Mouse (Mus musculus): ENCODE measurements at regions not wholly inside any gene's neighbourhood (a gene's known extent, or its start where the extent isn't known, plus 50 kb on each side); places are given as distances from the start of the nearest gene placed in this dataset.
"Not testable (repeated sequence)": the region's sequence is repeated elsewhere in the genome, so short reads cannot be mapped to it uniquely, and the experiment has no call there.

DNA sequence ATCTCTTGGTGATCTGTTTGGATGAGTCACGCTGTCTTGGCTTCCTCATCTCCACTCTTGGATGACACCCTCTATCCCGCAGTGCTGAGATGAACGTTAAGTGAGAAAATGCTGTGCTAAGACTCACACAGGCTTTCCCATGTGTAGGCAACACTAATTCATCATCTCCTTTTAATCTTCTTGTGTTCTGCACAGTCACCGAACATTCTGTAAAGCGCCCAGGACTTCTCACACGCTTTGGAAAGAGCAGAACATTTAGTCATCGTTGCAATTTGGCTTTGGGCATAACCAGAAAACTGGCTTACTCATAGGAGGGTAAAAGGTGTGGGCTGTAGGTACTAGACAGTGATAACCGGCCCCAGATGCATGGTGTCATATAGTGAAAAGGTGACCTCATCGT is 94.9 kb downstream of the Plppr4 start:
- no peak for DNase-seq (ENCODE audit: low spot score)

DNA sequence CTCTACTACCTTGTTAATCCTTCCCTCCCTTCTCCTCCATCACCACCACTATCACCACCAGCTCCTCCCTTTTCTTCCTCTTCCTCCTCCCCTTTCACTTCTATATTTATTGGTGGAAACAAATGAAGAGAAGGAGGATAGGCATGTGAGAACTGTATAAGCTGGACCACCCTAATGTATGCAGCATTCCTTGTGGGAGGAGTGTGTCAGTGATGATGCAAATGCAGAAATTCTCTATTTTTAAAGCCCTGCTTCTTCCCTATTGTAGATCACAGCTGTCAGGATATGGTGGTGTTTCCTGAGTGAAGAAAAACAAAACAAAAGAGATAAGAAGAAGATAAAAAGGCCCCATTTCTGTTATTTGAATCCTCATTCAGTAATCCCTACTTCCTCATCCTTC is 112.8 kb downstream of the Plppr4 start:
- DNase-seq (ENCODE audit: low spot score), result no peak

DNA sequence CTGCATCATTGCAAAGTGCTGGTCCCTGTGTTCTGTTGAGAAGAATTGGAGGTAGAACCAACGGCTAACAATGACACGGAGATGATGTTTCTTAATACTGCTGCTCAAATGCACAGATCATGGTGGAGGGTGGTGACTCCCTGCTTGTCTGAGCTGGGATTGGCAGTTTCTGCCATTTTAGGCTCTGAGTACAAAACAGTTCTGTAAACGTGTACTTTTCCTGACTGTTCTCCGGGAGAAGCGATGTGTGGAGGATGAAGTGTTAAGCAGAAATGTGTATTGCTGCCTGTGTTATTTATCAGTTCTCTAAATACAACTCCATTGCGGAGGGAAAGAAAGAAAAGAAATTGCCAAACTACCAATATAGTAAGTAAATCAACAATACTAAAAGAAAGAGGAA is 118.9 kb downstream of the Plppr4 start:
- no peak for DNase-seq (ENCODE audit: low spot score)

DNA sequence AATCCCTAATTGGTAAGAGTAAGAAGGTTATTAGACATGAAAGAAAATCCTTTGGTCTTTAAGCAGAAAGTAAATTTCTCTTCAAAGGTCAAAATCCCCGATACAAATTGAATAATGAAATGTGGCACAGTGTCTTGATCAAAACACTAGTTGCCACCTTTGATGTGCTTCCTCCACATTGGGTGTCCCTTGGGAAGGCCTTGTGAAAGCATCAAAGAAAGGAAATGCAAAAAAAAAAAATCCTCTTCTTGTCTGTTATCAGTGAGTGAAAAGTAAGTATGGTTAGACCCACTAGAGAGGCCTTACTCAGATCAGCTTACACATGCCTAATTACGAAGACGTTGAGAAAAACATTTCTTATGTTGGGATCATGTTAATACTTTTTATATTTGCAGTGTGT is 134.1 kb downstream of the Plppr4 start:
- no peak for DNase-seq (ENCODE audit: low spot score)

DNA sequence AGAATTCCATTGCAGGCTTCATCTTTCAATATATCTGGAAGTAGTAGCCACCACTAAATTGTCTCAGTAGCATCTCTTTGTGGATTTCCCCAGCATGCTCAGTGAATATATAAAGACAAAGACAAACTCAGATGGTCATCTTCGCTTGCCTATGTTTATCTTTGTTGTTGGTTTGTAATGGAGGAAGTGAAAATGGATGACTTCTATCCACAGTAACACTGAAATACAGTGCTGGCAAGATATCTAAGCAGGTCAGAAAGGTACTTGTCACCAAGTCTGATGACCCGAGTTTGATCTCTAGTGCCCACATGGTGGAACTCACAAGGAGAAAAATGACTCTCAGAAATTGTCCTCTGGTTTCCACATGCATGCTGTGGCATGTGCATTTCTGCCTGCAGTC is 135.6 kb downstream of the Plppr4 start:
- DNase-seq (ENCODE audit: low spot score), result no peak

DNA sequence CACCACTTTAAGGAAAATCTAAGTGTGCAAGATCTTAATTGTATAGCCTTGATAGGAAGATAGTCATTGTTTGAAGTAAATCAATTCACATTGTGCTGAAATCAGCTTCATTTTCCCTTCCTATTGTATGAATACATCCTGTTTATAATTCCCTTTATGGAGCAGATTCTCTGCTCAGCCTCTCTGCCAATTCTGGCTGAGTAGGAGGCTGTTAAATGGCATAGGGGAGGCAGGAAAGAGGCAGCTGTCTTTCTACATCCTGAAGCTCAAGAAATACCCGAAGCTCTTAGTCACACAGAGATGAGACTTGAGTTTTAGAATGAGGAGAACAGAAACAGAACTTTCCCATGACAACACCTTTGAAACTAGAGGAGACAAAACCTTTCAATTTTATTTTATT is 142.7 kb downstream of the Plppr4 start:
- DNase-seq (ENCODE audit: low spot score), result no peak

DNA sequence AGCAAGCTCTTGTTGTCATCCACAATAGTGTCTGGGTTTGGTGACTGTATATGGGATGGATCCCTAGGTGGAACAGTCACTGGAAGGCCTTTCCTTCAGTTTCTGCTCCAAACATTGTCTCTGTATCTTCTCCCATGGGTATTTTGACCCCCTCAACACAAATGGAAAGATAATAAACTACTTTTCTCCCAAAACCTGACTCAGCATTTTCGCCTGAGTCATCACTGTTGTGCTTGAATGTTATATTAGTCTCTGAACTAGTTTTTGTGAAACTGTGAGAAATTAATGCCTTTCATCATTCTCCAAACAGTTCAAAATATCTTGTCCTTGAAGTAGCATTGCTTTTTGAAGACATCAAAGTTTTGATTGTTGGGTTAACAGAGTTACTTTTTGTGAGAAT is 168.8 kb downstream of the Plppr4 start:
- no peak for DNase-seq (ENCODE audit: low spot score)

DNA sequence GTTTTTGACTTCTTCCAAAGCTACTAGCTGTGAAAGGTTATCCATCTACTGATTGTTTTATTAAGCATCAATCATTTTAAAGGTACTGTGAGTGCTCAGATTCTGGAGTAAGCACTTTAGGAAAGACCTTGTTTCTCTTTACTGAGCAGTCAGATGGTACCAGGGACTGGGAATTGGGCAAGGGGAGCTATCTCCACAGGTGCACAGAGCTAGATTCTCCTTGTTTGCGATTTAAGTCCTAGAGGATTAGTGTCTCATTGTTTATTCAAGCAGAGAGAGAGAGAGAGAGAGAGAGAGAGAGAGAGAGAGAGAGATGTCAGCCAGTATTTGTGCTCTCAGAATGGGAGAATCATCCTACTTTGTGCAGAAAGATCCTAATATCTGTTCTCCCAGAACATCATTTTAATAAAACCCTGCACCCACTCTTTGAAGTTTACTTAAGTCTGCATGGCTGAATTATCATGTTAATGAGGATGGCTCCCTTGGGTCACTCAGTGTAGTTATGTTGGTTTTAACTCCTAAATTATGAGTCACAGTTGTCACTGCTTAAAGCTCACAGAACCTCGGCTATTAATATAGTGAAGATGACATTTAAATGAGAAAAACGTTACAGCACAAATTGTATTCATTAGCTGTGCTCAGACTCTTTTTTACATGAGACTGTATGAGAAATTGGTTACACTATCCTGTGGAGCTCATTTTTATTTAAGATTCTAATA is 171.7 kb downstream of the Plppr4 start:
- DNase-seq (ENCODE audit: low spot score), result no peak

DNA sequence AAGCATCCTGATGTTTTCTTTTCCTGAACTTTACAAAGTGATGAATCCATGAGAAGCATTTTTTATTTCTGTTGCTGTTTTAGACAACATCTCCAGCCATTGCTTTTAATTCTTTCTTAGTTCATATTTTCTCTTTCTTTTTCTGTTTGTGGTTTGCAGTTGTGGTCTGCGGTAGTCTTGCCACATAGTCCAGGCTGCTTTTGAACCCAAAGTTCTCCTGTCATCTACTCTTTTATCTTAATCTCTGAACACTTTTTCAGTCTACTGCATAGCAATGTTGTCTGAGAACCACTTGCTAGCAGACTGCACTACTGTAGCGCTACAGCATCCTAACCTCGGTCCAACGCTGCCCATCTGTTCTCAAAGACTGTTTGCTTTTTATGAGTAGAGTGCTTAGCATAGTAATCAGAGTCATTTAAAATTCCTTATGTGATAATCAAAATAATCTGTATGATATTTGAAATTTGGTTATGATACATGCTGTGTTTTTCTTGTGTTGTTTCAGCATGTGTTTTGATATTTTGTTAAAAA is 177.0 kb downstream of the Plppr4 start:
- no peak for DNase-seq (ENCODE audit: low spot score)

DNA sequence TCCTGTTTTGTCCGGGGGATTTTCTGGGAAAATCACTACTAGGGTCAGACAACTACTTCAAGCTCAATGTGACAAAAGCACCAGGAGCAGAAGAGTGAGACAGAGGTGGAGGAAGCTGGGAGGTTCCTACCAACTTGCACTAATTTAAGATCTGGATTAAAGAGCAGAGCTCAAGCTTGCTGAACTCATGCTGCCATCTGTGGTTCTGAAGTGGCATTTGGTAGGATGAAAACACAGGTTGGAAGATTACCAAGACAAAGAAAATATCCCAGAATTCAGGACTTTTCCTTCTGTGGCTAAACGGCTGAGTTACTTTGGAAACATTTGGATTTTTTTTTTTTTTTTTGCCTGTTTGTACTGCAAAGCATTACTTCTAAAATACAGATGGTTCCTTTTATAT is 190.9 kb downstream of the Plppr4 start:
- DNase-seq (ENCODE audit: low spot score), result no peak

DNA sequence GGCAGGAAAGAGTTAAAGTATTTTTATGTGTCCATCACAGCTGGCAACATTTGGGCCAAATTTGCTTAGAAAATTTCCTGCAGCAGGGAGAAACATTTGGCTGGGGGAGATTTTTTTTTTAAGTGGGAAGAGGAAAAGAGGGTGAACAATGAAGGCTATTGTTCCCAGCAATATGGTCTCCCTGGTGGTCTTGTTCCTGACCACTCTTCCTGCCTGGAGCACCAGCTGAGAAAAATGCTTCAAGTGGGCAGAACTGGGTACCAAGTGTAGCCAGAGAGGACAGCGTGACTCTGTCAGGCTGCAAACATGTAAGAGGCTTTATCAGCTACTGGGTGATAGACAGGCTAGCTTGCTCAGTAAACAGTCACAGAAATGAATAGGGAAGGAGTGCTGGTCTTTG is 194.3 kb upstream of the Palmd start:
- no peak for DNase-seq (ENCODE audit: low spot score)

DNA sequence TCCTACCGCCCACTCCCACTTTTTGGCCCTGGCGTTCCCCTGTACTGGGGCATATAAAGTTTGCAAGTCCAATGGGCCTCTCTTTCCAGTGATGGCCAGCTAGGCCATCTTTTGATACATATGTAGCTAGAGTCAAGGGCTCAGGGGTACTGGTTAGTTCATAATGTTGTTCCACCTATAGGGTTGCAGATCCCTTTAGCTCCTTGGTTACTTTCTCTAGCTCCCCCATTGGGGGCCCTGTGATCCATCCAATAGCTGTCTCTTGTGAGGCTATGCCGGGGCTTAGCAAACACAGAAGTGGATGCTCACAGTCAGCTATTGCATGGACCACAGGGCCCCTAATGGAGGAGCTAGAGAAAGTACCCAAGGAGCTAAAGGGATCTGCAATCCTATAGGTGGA is 191.9 kb upstream of the Palmd start:
- DNase-seq (ENCODE audit: low spot score), result not testable (repeated sequence)

DNA sequence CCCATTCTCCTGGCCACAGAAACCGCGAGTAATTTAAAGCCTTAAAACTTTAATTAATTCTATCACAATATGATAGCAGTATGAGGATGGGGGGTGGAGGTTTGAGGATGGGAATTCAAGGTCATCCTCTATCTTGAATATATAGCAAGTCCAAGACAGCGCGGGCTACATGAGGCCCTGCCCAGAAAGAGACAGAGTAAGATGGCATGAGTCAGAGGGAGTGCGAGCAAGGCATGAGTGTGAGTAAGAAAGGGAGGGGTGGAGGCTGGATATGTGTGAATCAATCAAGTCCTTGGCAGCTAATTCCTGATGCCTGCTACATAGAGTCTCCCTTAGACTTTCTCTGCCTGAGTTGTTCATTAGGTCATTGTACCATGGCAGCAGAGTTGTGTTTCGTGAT is 186.5 kb upstream of the Palmd start:
- no peak for DNase-seq (ENCODE audit: low spot score)

DNA sequence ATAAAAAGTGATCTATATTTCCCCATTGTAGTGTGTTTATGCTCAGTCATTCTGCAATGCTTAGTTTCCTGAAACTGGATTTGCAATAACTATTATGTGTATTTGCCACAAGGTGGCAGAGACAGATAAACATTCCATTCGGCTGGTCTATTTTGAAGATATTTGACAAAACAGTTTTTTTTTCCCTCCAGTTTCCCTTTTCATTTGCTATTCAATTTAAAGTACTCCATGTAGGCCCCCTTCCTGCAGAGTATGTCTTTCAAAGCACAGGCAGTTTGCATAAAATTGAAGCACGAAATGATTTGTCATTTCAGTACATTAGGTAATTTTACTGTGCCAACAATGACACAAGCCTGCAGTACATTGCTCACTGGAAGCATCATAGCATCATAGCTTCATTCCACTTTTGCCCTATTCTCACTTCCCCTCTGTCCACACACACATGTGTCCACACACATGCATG is 184.3 kb upstream of the Palmd start:
- no peak for DNase-seq (ENCODE audit: low spot score)

DNA sequence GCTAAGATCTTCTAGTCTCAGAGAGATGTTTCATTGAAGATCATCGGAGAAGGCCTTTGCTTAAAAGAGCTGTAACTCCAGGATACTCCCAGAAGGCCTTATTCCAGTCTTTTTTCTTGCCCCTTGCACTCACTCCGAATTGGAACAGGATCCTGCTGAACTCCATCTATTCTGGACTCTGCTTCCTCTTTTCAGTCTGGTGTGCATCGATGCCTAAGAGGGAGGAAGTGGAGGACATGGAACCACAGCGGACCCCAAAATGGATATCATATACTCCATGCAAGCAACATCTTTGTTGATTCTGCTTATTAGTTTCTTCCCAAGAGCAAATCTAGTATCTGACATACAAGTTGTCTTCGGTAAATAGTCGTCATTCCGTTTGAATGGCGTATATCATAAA is 183.6 kb upstream of the Palmd start:
- DNase-seq (ENCODE audit: low spot score), result no peak

DNA sequence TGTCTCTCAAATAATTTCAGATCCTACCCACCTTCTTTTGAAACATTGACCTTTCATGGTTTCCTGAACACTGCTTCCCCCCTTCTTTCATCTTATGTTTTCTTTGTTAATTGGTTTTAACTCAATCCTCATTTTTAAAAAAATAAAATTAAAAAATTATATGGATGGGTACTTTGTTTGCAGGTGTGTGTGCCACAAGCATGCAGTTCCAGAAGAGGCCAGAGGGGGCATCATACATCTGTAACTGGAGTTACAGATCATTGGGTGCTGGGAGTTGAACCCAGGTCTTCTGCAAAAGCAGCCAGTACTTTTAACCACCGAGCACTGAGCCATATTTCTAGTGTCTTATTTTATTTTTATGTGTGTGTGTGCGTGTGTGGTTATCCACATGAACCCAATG is 178.6 kb upstream of the Palmd start:
- DNase-seq (ENCODE audit: low spot score), result no peak

DNA sequence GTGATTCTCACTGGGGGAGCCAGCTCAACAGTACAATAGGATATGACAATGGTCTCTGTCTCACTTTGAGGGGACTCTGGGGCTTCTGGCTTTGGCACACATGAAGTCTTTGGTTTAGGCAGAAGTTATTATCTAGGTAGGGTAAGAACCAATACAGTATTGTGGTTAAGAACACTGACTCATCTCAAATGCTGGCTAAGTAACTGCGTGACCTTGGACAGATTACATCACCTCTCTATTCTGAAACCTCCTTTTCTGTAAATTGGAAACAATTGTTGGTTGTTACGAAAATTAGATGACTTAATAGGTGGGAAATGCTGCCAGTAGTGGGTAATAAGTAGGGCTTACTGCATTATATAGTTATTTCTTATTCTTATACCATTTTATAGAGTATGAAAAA is 171.0 kb upstream of the Palmd start:
- no peak for DNase-seq (ENCODE audit: low spot score)

DNA sequence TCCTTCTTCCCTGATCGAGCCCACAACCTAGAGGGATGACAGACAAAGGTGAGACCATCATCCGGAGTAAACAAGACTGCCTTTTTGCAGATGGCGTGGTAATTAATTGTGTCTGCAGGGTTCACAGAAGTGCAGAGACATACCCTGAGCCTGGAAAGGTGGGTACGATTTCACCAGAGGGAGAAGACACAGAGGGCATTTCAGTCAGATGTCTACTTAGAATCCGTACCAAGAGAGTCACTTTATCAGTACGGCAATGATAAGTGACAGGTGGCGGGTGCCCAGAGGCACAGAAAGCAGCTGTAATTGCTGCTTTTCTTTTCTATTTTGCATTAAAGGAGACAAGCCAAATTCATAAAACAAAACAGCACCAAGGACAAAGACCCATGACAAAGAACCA is 169.9 kb upstream of the Palmd start:
- DNase-seq (ENCODE audit: low spot score), result no peak

DNA sequence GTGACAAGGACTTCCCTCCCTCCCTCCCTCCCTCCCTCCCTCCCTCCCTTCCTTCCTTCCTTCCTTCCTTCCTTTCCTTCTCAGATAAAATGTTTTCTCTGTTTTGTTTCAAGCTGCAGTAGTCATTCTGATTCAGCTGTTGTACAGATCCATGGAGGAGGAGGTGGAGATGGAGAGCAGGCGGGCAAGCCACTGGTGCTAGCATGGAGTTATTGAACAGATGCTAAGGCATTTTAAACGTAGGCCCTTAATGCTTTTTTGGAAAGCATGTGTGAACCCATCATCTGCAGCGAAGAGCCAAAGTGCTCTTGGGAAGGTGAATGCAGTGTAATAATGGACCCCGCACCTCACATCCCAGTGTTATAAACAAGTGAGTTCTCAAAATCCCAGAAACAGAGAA is 164.1 kb upstream of the Palmd start:
- DNase-seq (ENCODE audit: low spot score), result no peak

DNA sequence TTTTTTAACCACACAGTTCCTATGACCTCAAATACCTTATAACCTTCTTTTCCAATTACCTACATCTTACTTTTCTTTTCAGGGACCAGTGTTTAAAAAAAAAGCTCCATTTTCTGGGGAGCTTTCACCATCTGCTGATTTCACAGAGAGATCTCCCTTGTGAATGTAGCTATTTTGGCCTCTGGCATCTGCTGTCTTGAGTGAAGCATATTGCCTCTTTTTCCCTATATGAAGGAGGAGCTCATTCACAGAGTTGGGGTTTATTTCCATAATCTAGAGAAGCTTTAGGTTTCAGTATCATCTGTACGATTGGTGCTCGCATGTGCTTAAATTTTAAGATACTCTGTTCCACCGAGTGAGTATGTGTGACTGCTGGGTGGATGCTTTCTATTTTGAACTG is 153.4 kb upstream of the Palmd start:
- no peak for DNase-seq (ENCODE audit: low spot score)

DNA sequence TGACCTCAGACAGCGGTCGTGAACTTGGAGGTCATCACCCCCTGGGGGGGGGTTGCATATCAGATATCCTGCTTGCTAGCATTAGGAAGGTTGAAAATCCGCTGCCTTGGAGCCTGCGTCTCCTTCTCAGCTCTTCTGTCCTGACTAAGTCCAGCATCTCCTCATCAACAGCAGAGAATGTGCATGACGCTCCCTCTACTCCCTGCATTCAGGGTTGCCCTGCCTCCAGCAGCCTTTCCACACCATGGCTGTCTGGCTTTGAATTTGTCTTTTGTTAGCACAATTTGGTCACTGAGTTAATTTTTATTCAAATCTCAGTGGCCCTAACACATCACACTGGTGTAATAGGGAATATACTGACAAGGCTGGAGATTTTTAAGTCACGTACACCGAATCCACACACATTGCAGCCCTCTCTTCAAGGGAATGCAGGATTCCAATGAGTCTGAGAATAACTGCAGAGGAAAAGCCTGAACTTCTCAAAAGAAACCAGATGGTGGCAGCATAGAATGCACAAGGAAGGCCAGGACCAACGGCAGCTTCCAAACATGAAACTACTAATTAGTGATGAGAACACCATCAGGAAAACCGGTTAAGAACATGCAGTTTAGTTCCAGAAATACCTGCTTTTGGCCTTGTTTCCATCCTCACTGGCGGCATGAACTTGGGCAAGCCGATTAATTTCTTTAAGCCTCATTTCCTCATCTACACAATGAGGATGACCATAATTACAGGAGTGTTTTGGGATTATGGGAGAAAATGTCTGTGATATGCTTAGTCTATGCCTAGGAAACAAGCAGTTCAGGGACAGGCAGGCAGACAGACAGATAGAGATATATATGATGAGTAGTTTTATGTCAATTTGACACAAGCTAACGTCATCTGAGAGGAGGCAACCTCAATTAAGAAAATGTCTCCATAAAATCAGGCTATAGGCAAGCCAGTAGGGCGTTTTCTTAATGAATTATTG is 151.6 kb upstream of the Palmd start:
- DNase-seq (ENCODE audit: low spot score), result peak; percentile 5

DNA sequence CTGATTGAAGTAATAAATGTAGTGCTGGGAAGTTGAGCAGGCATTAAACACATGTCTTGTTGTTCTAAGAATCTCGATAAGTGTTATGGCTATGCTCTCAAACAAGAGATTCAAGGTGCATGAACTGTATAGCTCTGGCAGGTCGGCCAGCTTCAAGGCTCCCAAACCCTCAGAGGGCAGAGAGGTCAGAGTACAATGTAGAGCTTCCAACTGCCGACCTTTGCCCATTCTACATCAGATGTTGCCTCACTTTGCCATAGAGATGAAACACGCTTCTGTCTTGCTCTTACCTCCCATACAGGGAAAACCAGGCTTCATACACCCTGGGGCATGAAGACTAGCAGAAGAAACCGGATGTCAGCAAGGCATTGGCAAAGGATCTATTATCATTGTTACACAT is 150.8 kb upstream of the Palmd start:
- no peak for DNase-seq (ENCODE audit: low spot score)

DNA sequence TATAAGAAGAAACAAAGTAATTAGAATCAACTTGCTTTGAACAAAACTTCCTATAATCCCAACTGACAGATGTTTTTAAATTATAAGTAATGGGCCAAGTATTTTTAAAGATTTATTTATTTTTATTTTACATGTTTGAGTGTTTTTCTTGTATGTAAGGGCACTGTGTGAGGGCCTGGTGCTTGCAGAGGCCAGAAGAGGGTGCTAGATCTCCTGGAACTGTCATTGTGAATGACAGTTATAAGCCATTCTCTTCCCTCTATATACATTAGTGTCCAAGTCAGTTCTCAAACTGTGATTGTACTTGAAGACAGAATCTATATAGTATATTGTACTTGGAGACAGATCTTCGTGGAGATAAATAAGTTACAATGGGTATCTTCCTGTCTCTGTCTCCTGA is 149.1 kb upstream of the Palmd start:
- DNase-seq (ENCODE audit: low spot score), result no peak
